Mouse (Mus musculus): ENCODE results near the gene Ydjc. TPM values are rescaled to one million over a fixed set of nuclear protein-coding genes. Genes with fewer than 3 reads are reported as not detected.

Ydjc gene
- polyA plus RNA-seq, 1 experiment from 2014 or later: 19.8 TPM

- H3K4me3 ChIP-seq (ENCODE audit: low read depth, low read length): no peak overlapping the region
- no peak overlapping the region for H3K4me2 ChIP-seq (replicated peaks; ENCODE audit: low read depth)
- no peak for TF ChIP-seq CTCF (IDR thresholded peaks at IDR 0.05; ENCODE audit: low read depth)
- TF ChIP-seq EP300 (optimal IDR thresholded peaks at IDR 0.05): no peak
- no peak overlapping the region for H3K9ac ChIP-seq (ENCODE audit: low read length)
- H3K27ac ChIP-seq (replicated peaks): peak overlapping the region; percentile 61; the same call in 1 of the 2 replicates
- H3K9me3 ChIP-seq (ENCODE audit: control insufficient read depth, low read length): no peaks in the 10 kb centered on the region
- H3K27me3 ChIP-seq (ENCODE audit: control insufficient read depth, insufficient read depth, low read length): no peaks in the 10 kb centered on the region
- H3K4me1 ChIP-seq (replicated peaks; ENCODE audit: control insufficient read depth, insufficient read depth): no peaks in the 10 kb centered on the region
- ATAC-seq (ENCODE audit: low FRiP score, low TSS enrichment) (peak; percentile 90), DNase-seq (ENCODE audit: low spot score) (no peak)
- H3K36me3 ChIP-seq (ENCODE audit: control insufficient read depth, insufficient read depth, low read length): peaks cover 4% of the 10 kb centered on the region; the same call in 1 of the 2 replicates
Measured at GRCm38 (mm10) chr16:17167179-17167578, 22.8 kb downstream of the Ydjc start.

DNA sequence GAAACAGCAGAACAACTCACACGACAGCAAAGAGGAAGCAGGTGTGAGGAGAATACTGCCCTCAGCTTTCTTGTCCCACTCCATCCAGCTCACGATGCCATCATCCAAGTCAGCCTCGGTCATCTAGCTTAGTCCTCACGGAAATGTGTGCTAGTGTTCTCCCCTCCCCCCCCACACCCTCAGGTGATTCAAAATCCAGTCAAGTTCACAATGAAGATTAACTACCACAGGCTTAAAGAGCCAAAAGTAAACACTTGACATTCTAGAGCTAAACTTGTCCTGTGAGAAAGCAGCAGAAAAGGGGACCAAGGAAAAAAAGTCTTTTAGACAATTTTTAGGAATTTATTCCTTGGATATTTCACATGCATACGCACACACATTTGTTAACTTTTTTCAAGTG is 23.6 kb downstream of the Ydjc start:
- Histone ChIP-seq H3K9me3 (ENCODE audit: control insufficient read depth, low read length) (no peaks in the 10 kb centered on the region), H3K27ac (replicated peaks) (peak overlapping the region; percentile 35; the same call in 1 of the 2 replicates), H3K36me3 (ENCODE audit: control insufficient read depth, insufficient read depth, low read length) (peaks cover 4% of the 10 kb centered on the region; the same call in 1 of the 2 replicates), H3K27me3 (ENCODE audit: control insufficient read depth, insufficient read depth, low read length) (no peaks in the 10 kb centered on the region), H3K4me2 (replicated peaks; ENCODE audit: low read depth) (no peak overlapping the region), H3K4me3 (ENCODE audit: low read depth, low read length) (no peak overlapping the region), H3K4me1 (replicated peaks; ENCODE audit: control insufficient read depth, insufficient read depth) (no peaks in the 10 kb centered on the region), H3K9ac (ENCODE audit: low read length) (no peak overlapping the region)
- DNase-seq (ENCODE audit: low spot score): peak; percentile 45
- WGBS: 65% methylated on average over 5 of the region's 5 CpGs
- no peak; the same call in 1 of the 2 replicates for ATAC-seq (ENCODE audit: low FRiP score, low TSS enrichment)
- TF ChIP-seq EP300 (optimal IDR thresholded peaks at IDR 0.05) (no peak), CTCF (IDR thresholded peaks at IDR 0.05; ENCODE audit: low read depth) (no peak)

- no peak overlapping the region for H3K4me2 ChIP-seq (replicated peaks; ENCODE audit: low read depth)
- H3K36me3 ChIP-seq (ENCODE audit: control insufficient read depth, insufficient read depth, low read length): peaks cover 3% of the 10 kb centered on the region; the same call in 1 of the 2 replicates
Measured at GRCm38 (mm10) chr16:17175765-17176164, 31.3 kb downstream of the Ydjc start.

DNA sequence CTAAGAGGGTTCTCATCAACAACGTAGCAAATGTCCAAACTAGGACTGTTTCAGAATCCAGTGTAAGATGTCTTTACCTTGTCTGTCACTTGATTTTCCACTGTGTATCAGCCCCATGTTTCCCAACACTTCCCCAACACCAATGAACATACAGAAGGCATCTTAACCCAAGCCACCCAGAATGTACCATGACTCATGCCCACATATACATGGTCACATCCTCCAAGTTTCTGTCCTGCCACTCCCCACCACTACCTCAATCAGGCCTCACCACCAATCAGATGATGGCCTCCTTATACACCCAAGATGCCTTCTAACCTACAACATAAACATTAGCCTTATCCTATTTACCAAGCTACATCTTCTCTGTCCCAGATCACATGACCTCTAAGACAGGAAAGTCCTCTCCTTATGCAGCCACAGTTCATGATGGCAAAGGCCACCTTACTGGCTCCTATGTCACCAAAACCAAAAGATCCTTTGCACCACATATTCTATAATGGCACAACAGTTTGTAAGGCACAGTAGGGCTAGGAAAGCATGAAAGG is 33.3 kb downstream of the Ydjc start:
- Histone ChIP-seq H3K4me1 (replicated peaks; ENCODE audit: control insufficient read depth, insufficient read depth) (no peaks in the 10 kb centered on the region), H3K36me3 (ENCODE audit: control insufficient read depth, insufficient read depth, low read length) (0 out of 2 replicates have a peak, but pooled peaks cover 3% of the 10 kb centered on the region), H3K4me2 (replicated peaks; ENCODE audit: low read depth) (no peak overlapping the region), H3K27me3 (ENCODE audit: control insufficient read depth, insufficient read depth, low read length) (no peaks in the 10 kb centered on the region), H3K4me3 (ENCODE audit: low read depth, low read length) (no peak overlapping the region), H3K27ac (replicated peaks) (0 out of 2 replicates have a peak overlapping the region, but pooled peaks have one; percentile 35), H3K9ac (ENCODE audit: low read length) (no peak overlapping the region), H3K9me3 (ENCODE audit: control insufficient read depth, low read length) (no peaks in the 10 kb centered on the region)
- peak; percentile 44; the same call in 1 of the 2 replicates for ATAC-seq (ENCODE audit: low FRiP score, low TSS enrichment)
- no peak for TF ChIP-seq CTCF (IDR thresholded peaks at IDR 0.05; ENCODE audit: low read depth)
- no peak for TF ChIP-seq EP300 (optimal IDR thresholded peaks at IDR 0.05)
- WGBS: 96% methylated on average over 1 of the region's 1 CpGs
- DNase-seq (ENCODE audit: low spot score): no peak

More at GRCm38 (mm10) chr16:17175765-17176164, 31.3 kb downstream of the Ydjc start:
- H3K4me3 ChIP-seq (ENCODE audit: low read depth, low read length): no peak overlapping the region
- H3K9me3 ChIP-seq (ENCODE audit: control insufficient read depth, low read length): no peaks in the 10 kb centered on the region
- H3K9ac ChIP-seq (ENCODE audit: low read length): no peak overlapping the region
- 78% methylated on average over 2 of the region's 2 CpGs for WGBS
- H3K27me3 ChIP-seq (ENCODE audit: control insufficient read depth, insufficient read depth, low read length): no peaks in the 10 kb centered on the region
- DNase-seq (ENCODE audit: low spot score): peak; percentile 34
- peak; percentile 90 for ATAC-seq (ENCODE audit: low FRiP score, low TSS enrichment)
- TF ChIP-seq EP300 (optimal IDR thresholded peaks at IDR 0.05) (no peak), CTCF (IDR thresholded peaks at IDR 0.05; ENCODE audit: low read depth) (no peak)
- no peak overlapping the region for H3K27ac ChIP-seq (replicated peaks)
- no peaks in the 10 kb centered on the region for H3K4me1 ChIP-seq (replicated peaks; ENCODE audit: control insufficient read depth, insufficient read depth)

GRCm38 (mm10) chr16:17179706-17180105 is 35.3 kb downstream of the Ydjc start:
- Histone ChIP-seq H3K27ac (replicated peaks) (no peak overlapping the region), H3K27me3 (ENCODE audit: control insufficient read depth, insufficient read depth, low read length) (no peaks in the 10 kb centered on the region), H3K4me1 (replicated peaks; ENCODE audit: control insufficient read depth, insufficient read depth) (no peaks in the 10 kb centered on the region), H3K9me3 (ENCODE audit: control insufficient read depth, low read length) (no peaks in the 10 kb centered on the region), H3K9ac (ENCODE audit: low read length) (no peak overlapping the region), H3K4me3 (ENCODE audit: low read depth, low read length) (no peak overlapping the region), H3K36me3 (ENCODE audit: control insufficient read depth, insufficient read depth, low read length) (no peaks in the 10 kb centered on the region), H3K4me2 (replicated peaks; ENCODE audit: low read depth) (no peak overlapping the region)
- WGBS: 93% methylated on average over 3 of the region's 3 CpGs
- DNase-seq (ENCODE audit: low spot score) (no peak), ATAC-seq (ENCODE audit: low FRiP score, low TSS enrichment) (no peak)
- no peak for TF ChIP-seq EP300 (optimal IDR thresholded peaks at IDR 0.05)
- TF ChIP-seq CTCF (IDR thresholded peaks at IDR 0.05; ENCODE audit: low read depth): no peak

GRCm38 (mm10) chr16:17181382-17181781 is 37.0 kb downstream of the Ydjc start:
- Histone ChIP-seq H3K9me3 (ENCODE audit: control insufficient read depth, low read length) (no peaks in the 10 kb centered on the region), H3K36me3 (ENCODE audit: control insufficient read depth, insufficient read depth, low read length) (no peaks in the 10 kb centered on the region), H3K4me1 (replicated peaks; ENCODE audit: control insufficient read depth, insufficient read depth) (no peaks in the 10 kb centered on the region), H3K27ac (replicated peaks) (0 out of 2 replicates have a peak overlapping the region, but pooled peaks have one; percentile 35), H3K9ac (ENCODE audit: low read length) (no peak overlapping the region), H3K27me3 (ENCODE audit: control insufficient read depth, insufficient read depth, low read length) (no peaks in the 10 kb centered on the region), H3K4me3 (ENCODE audit: low read depth, low read length) (no peak overlapping the region), H3K4me2 (replicated peaks; ENCODE audit: low read depth) (no peak overlapping the region)
- no peak for ATAC-seq (ENCODE audit: low FRiP score, low TSS enrichment)
- no peak for DNase-seq (ENCODE audit: low spot score)
- TF ChIP-seq CTCF (IDR thresholded peaks at IDR 0.05; ENCODE audit: low read depth): no peak
- TF ChIP-seq EP300 (optimal IDR thresholded peaks at IDR 0.05): no peak
- whole genome bisulfite sequencing: 78% methylated on average over 4 of the region's 4 CpGs
